Mouse (Mus musculus): ENCODE results near the gene Naif1. TPM values are rescaled to one million over a fixed set of nuclear protein-coding genes. Genes with fewer than 3 reads are reported as not detected.

Naif1 gene
- polyA plus RNA-seq (2015; fragmentation: Nextera tagmentation; extraction: Ambion mirVana): 7.3 and 8.2 TPM in 2 replicates

- no peak for ATAC-seq (ENCODE audit: low FRiP score, low TSS enrichment)
- H3K9ac ChIP-seq (replicated peaks; ENCODE audit: low read length): peak within 1 kb of the TSS; percentile 83
- H3K4me3 ChIP-seq (ENCODE audit: low read length): peak within 1 kb of the TSS; percentile 80
- H3K36me3 ChIP-seq (ENCODE audit: insufficient read depth, low read length): 0 out of 2 replicates have a peak, but pooled peaks cover 4% of the 10 kb centered on the region
- H3K9me3 ChIP-seq (ENCODE audit: low read length): no peaks in the 10 kb centered on the region
- H3K4me2 ChIP-seq (replicated peaks; ENCODE audit: low read depth, low read length): peak within 1 kb of the TSS; percentile 82
- H3K4me1 ChIP-seq (ENCODE audit: insufficient read depth, low read length): peaks cover 35% of the 10 kb centered on the region
- 79% methylated on average over 15 of the region's 15 CpGs for WGBS
- no peaks in the 10 kb centered on the region for H3K27me3 ChIP-seq (ENCODE audit: insufficient read depth, low read length)
- peak within 1 kb of the TSS; percentile 82 for H3K27ac ChIP-seq (ENCODE audit: low read length)
Observed at GRCm38 (mm10) chr2:32449761-32450754, at the start of gene Naif1. Gene Naif1, plus strand, starts transcription at chr2:32450457.

- peaks cover 25% of the 10 kb centered on the region for H3K36me3 ChIP-seq (ENCODE audit: insufficient read depth, low read length)
- no peaks in the 10 kb centered on the region for H3K9me3 ChIP-seq (ENCODE audit: low read length)
- H3K27ac ChIP-seq (ENCODE audit: low read length): no peak overlapping the region
- H3K4me1 ChIP-seq (ENCODE audit: insufficient read depth, low read length): peaks cover 9% of the 10 kb centered on the region; the same call in 1 of the 2 replicates
- H3K27me3 ChIP-seq (ENCODE audit: insufficient read depth, low read length): no peaks in the 10 kb centered on the region
- H3K4me3 ChIP-seq (ENCODE audit: low read length): no peak overlapping the region
- no peak overlapping the region for H3K4me2 ChIP-seq (replicated peaks; ENCODE audit: low read depth, low read length)
- no peak overlapping the region for H3K9ac ChIP-seq (replicated peaks; ENCODE audit: low read length)
- 23% methylated on average over 2 of the region's 2 CpGs for WGBS
- no peak for ATAC-seq (ENCODE audit: low FRiP score, low TSS enrichment)
Observed at GRCm38 (mm10) chr2:32404663-32405062, 45.6 kb upstream of the Naif1 start.

- ATAC-seq (ENCODE audit: low FRiP score, low TSS enrichment): no peak
- no peaks in the 10 kb centered on the region for H3K9me3 ChIP-seq (ENCODE audit: low read length)
- WGBS: 81% methylated on average over 7 of the region's 7 CpGs
- H3K4me2 ChIP-seq (replicated peaks; ENCODE audit: low read depth, low read length): no peak overlapping the region
- H3K27ac ChIP-seq (ENCODE audit: low read length): peak overlapping the region; percentile 38; the same call in 1 of the 2 replicates
- peaks cover 9% of the 10 kb centered on the region; the same call in 1 of the 2 replicates for H3K4me1 ChIP-seq (ENCODE audit: insufficient read depth, low read length)
- H3K4me3 ChIP-seq (ENCODE audit: low read length): no peak overlapping the region
- peaks cover 9% of the 10 kb centered on the region for H3K36me3 ChIP-seq (ENCODE audit: insufficient read depth, low read length)
- H3K27me3 ChIP-seq (ENCODE audit: insufficient read depth, low read length): no peaks in the 10 kb centered on the region
- H3K9ac ChIP-seq (replicated peaks; ENCODE audit: low read length): no peak overlapping the region
Observed at GRCm38 (mm10) chr2:32407144-32407824, 43.0 kb upstream of the Naif1 start.

- Histone ChIP-seq H3K36me3 (ENCODE audit: insufficient read depth, low read length) (no peaks in the 10 kb centered on the region), H3K27ac (ENCODE audit: low read length) (peak overlapping the region; percentile 88), H3K9me3 (ENCODE audit: low read length) (no peaks in the 10 kb centered on the region), H3K4me3 (ENCODE audit: low read length) (no peak overlapping the region), H3K9ac (replicated peaks; ENCODE audit: low read length) (peak overlapping the region; percentile 38; the same call in 1 of the 2 replicates), H3K4me1 (ENCODE audit: insufficient read depth, low read length) (peaks cover 9% of the 10 kb centered on the region; the same call in 1 of the 2 replicates), H3K27me3 (ENCODE audit: insufficient read depth, low read length) (no peaks in the 10 kb centered on the region), H3K4me2 (replicated peaks; ENCODE audit: low read depth, low read length) (no peak overlapping the region)
- WGBS: 51% methylated on average over 25 of the region's 25 CpGs
- peak; percentile 86 for ATAC-seq (ENCODE audit: low FRiP score, low TSS enrichment)
Observed at GRCm38 (mm10) chr2:32408429-32409424, 41.5 kb upstream of the Naif1 start.

GRCm38 (mm10) chr2:32411407-32411806 is 38.9 kb upstream of the Naif1 start:
- 71% methylated on average over 7 of the region's 7 CpGs for whole genome bisulfite sequencing
- no peak overlapping the region for H3K9ac ChIP-seq (replicated peaks; ENCODE audit: low read length)
- no peak overlapping the region for H3K27ac ChIP-seq (ENCODE audit: low read length)
- H3K36me3 ChIP-seq (ENCODE audit: insufficient read depth, low read length): peaks cover 19% of the 10 kb centered on the region
- no peaks in the 10 kb centered on the region for H3K27me3 ChIP-seq (ENCODE audit: insufficient read depth, low read length)
- no peak overlapping the region for H3K4me3 ChIP-seq (ENCODE audit: low read length)
- H3K9me3 ChIP-seq (ENCODE audit: low read length): no peaks in the 10 kb centered on the region
- no peak overlapping the region for H3K4me2 ChIP-seq (replicated peaks; ENCODE audit: low read depth, low read length)
- no peak for ATAC-seq (ENCODE audit: low FRiP score, low TSS enrichment)
- H3K4me1 ChIP-seq (ENCODE audit: insufficient read depth, low read length): peaks cover 9% of the 10 kb centered on the region

GRCm38 (mm10) chr2:32412742-32413531 is 37.3 kb upstream of the Naif1 start:
- no peak overlapping the region for H3K4me2 ChIP-seq (replicated peaks; ENCODE audit: low read depth, low read length)
- no peaks in the 10 kb centered on the region for H3K27me3 ChIP-seq (ENCODE audit: insufficient read depth, low read length)
- H3K36me3 ChIP-seq (ENCODE audit: insufficient read depth, low read length): peaks cover 33% of the 10 kb centered on the region
- H3K9me3 ChIP-seq (ENCODE audit: low read length): no peaks in the 10 kb centered on the region
- ATAC-seq (ENCODE audit: low FRiP score, low TSS enrichment): no peak
- WGBS: 91% methylated on average over 6 of the region's 6 CpGs
- peaks cover 9% of the 10 kb centered on the region for H3K4me1 ChIP-seq (ENCODE audit: insufficient read depth, low read length)
- H3K27ac ChIP-seq (ENCODE audit: low read length): no peak overlapping the region
- no peak overlapping the region for H3K9ac ChIP-seq (replicated peaks; ENCODE audit: low read length)
- H3K4me3 ChIP-seq (ENCODE audit: low read length): no peak overlapping the region

GRCm38 (mm10) chr2:32413936-32414335 is 36.3 kb upstream of the Naif1 start:
- Histone ChIP-seq H3K27ac (ENCODE audit: low read length) (no peak overlapping the region), H3K4me1 (ENCODE audit: insufficient read depth, low read length) (peaks cover 13% of the 10 kb centered on the region), H3K36me3 (ENCODE audit: insufficient read depth, low read length) (peaks cover 39% of the 10 kb centered on the region), H3K27me3 (ENCODE audit: insufficient read depth, low read length) (no peaks in the 10 kb centered on the region), H3K9me3 (ENCODE audit: low read length) (no peaks in the 10 kb centered on the region), H3K4me2 (replicated peaks; ENCODE audit: low read depth, low read length) (no peak overlapping the region), H3K9ac (replicated peaks; ENCODE audit: low read length) (no peak overlapping the region), H3K4me3 (ENCODE audit: low read length) (no peak overlapping the region)
- ATAC-seq (ENCODE audit: low FRiP score, low TSS enrichment): no peak
- WGBS: 27% methylated on average over 5 of the region's 5 CpGs

- no peak for ATAC-seq (ENCODE audit: low FRiP score, low TSS enrichment)
- H3K27ac ChIP-seq (ENCODE audit: low read length): no peak overlapping the region
- 94% methylated on average over 12 of the region's 12 CpGs for WGBS
- H3K27me3 ChIP-seq (ENCODE audit: insufficient read depth, low read length): no peaks in the 10 kb centered on the region
- peaks cover 51% of the 10 kb centered on the region for H3K36me3 ChIP-seq (ENCODE audit: insufficient read depth, low read length)
- H3K9ac ChIP-seq (replicated peaks; ENCODE audit: low read length): no peak overlapping the region
- H3K4me2 ChIP-seq (replicated peaks; ENCODE audit: low read depth, low read length): no peak overlapping the region
- no peaks in the 10 kb centered on the region for H3K9me3 ChIP-seq (ENCODE audit: low read length)
- H3K4me3 ChIP-seq (ENCODE audit: low read length): no peak overlapping the region
- H3K4me1 ChIP-seq (ENCODE audit: insufficient read depth, low read length): peaks cover 16% of the 10 kb centered on the region
Observed at GRCm38 (mm10) chr2:32415801-32416200, 34.5 kb upstream of the Naif1 start.

All from kidney, embryonic 16.5 days (tissue).